Mouse (Mus musculus) hindbrain, embryonic 10.5 days (tissue): Measurements from ENCODE around the gene Creld1. TPM values are rescaled to one million over a fixed set of nuclear protein-coding genes. Genes with fewer than 3 reads are reported as not detected.
A peak's percentile ranks its signal among the peaks of the same experiment; 100 is the strongest.

Source experiments
- DNase-seq: peaks from one replicate; pipeline ENCODE4 v3.0.0-alpha.2; 2017; ENCODE audit warnings: low spot score
- H3K27ac ChIP-seq: fragments of 300-500 bp; sonication (generic); 2 replicates; pipeline ENCODE4 v1.5.1; 2016; ENCODE audit warnings: mild to moderate bottlenecking, moderate library complexity
- H3K27me3 ChIP-seq: fragments of 300-500 bp; sonication (generic); 2 replicates; pipeline ENCODE4 v1.6.1; 2016; ENCODE audit warnings: mild to moderate bottlenecking; ENCODE audit not compliant: poor library complexity, insufficient read depth, severe bottlenecking
- H3K36me3 ChIP-seq: fragments of 300-500 bp; sonication (generic); 2 replicates; pipeline ENCODE4 v1.6.1; 2016; ENCODE audit warnings: mild to moderate bottlenecking, moderate library complexity
- H3K4me1 ChIP-seq: fragments of 300-500 bp; sonication (generic); replicated peaks from 2 replicates; pipeline ENCODE4 v1.6.1; 2016; ENCODE audit warnings: mild to moderate bottlenecking
- H3K4me3 ChIP-seq: fragments of 300-500 bp; sonication (generic); 2 replicates; pipeline ENCODE4 v1.5.1; 2016; ENCODE audit warnings: mild to moderate bottlenecking, moderate library complexity
- H3K9me3 ChIP-seq: fragments of 300-500 bp; sonication (generic); 2 replicates; pipeline ENCODE4 v1.6.1; 2016; ENCODE audit warnings: mild to moderate bottlenecking, moderate library complexity
- WGBS: fragments of 180-500 bp; shearing (Covaris S2); methylation state at CpG from one replicate; pipeline ENCODE4 v1.1.7; 2016; 5-methylcytosine and 5-hydroxymethylcytosine counted together
- polyA plus RNA-seq: library from polyadenylated mRNA; unstranded; fragments of >200 nt; fragmentation: Nextera tagmentation; extraction: Ambion mirVana; gene quantifications from 2 replicates; pipeline ENCODE4 v1.2.1, GENCODE M21; 2016

Gene Creld1
- polyA plus RNA-seq, 1 experiment from 2014 or later = 42.5 TPM

DNA sequence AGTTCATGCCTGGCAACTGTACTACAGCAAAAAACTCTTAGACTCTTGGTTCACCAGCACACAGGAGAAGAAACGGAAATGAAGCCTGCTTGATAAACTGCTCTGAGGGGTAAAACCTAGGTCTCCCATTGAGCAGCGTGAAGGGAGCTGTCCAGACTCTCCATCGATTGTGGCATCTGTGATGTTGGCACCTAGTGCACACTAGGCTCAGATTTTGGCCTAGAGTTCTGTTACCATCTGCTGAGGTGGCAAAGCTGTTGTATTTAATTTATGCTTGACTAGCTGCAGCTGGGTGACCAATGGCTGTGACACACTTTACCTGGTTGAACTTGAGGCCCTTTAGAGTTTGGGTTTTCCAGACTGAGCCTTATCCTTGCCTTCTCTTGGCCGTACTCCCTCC is 35.5 kb upstream of the Creld1 start:
- 93% methylated on average over 4 of the region's 4 CpGs for WGBS
- Histone ChIP-seq H3K4me1 (peaks cover 11% of the 10 kb centered on the region), H3K9me3 (no peaks in the 10 kb centered on the region), H3K36me3 (peaks cover 46% of the 10 kb centered on the region), H3K27ac (no peak overlapping the region), H3K27me3 (no peaks in the 10 kb centered on the region), H3K4me3 (no peak overlapping the region)
- no peak for DNase-seq

DNA sequence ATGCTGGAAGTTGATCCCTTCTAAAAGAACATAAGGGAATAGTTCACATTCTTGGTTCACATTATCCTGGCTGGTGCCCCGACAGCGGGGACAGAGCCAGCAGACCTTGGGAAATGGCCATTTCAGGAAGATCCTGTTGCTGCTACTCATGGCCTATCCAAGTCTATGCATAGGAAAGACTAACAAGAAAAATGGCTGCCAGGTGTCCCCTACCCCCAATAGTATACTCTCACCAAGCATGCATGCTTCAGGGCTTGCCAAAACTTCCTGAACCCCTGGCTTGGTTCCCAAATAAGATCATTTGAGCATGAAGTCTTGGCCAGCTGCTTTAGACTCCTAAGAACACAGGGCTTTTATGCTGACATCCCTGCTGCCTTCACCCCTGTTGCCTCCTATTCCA is 31.3 kb upstream of the Creld1 start:
- Histone ChIP-seq H3K4me3 (no peak overlapping the region), H3K9me3 (no peaks in the 10 kb centered on the region), H3K27ac (no peak overlapping the region), H3K27me3 (no peaks in the 10 kb centered on the region), H3K36me3 (peaks cover 29% of the 10 kb centered on the region), H3K4me1 (no peaks in the 10 kb centered on the region)
- no peak for DNase-seq
- WGBS = 93% methylated on average over 2 of the region's 2 CpGs

DNA sequence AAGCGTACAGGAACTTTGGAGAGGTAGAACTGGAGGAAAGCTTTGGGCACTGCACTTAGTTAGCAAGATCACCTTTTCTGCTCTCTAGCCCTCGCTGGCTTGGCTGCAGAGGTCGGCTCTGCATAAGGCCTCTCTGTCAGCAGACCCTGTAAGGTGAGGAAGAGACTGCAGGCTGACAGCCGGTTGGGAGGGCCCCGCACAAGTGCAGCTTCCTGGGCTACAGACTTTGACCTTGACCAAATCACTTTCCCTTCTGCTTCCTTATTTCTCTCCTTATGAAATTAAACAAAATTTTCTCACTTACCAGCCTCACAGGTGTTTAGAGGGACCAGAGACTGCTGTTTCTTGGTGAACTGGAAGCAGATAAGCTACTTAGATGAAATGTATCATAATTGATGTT is 28.1 kb upstream of the Creld1 start:
- DNase-seq = no peak
- Histone ChIP-seq H3K4me1 (peaks cover 3% of the 10 kb centered on the region; the same call in 1 of the 2 replicates), H3K9me3 (no peaks in the 10 kb centered on the region), H3K4me3 (no peak overlapping the region), H3K27me3 (no peaks in the 10 kb centered on the region), H3K27ac (no peak overlapping the region), H3K36me3 (no peaks in the 10 kb centered on the region)
- 64% methylated on average over 5 of the region's 5 CpGs for WGBS

DNA sequence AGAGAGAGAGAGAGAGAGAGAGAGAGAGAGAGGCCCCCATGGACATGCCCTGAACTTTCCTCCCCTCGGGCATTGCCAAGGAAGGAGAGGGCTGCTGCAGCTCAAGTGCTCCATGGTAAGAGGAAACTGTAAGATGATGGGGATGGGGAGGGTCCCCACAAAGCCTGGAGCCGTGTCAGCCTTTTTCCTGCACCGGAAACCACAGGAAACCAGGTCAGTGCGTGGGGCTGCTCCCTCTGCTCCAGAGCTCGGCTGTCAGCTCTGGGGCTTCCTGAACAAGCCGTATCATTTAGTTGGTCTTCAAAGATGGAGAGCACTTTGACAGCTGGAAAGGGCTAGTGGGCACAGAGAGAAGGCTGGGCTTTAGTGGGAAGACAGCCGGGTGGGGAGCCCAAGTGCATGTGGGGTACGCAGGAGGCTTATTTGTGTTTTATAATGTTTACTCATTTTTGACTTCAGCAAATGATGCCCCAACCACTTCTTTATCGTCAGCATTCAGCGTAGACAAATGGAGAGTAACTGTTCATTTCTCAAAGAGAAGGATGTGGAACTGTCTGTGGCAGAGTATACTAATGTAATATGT is 25.1 kb upstream of the Creld1 start, which contains the start of gene Il17re:
Il17re (plus strand) TSS at position 533 of the 583 bp plus-strand sequence.
- H3K27me3 ChIP-seq = no peaks in the 10 kb centered on the region
- no peak for DNase-seq
- no peak within 1 kb of the TSS for H3K27ac ChIP-seq
- no peaks in the 10 kb centered on the region for H3K36me3 ChIP-seq
- no peaks in the 10 kb centered on the region for H3K9me3 ChIP-seq
- WGBS = 76% methylated on average over 10 of the region's 10 CpGs
- peaks cover 3% of the 10 kb centered on the region; the same call in 1 of the 2 replicates for H3K4me1 ChIP-seq
- H3K4me3 ChIP-seq = no peak within 1 kb of the TSS

DNA sequence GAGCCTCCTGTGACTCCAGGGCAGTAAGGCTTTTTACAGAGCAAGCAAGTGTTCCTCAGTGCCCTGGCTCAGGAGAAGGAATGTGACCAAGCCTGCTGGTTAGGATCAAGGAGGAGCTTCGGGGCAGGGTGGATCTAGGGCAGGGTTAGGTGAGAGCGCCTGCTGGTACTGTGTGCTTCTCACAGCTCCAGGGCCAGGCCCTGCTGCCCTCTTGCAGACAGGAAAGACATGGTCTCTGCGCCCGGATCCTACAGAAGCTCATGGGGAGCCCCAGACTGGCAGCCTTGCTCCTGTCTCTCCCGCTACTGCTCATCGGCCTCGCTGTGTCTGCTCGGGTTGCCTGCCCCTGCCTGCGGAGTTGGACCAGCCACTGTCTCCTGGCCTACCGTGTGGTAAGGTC is 24.5 kb upstream of the Creld1 start:
- Histone ChIP-seq H3K27ac (no peak overlapping the region), H3K27me3 (no peaks in the 10 kb centered on the region)
- DNase-seq = no peak

DNA sequence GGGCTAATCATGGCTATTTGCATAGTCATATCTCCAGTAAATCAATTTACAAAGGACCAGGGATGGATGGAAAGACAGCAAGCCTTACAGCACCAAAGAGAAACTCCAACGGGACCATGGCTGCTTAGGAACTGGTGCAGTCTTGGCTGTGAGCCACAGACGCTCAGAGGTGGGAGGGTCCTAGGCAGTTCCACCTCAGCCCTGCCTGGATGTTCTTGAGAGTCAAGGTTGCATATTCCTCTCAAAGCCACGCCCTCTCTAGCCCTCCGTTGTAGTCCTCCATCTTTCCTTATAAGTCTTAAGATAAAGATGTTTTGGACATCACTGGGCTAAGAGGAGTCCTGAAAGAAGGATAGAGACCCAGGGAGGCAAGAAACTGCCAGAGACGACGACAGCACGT is 19.1 kb upstream of the Creld1 start:
- H3K9me3 ChIP-seq = no peaks in the 10 kb centered on the region
- no peak overlapping the region for H3K27ac ChIP-seq
- H3K4me3 ChIP-seq = no peak overlapping the region
- H3K36me3 ChIP-seq = no peaks in the 10 kb centered on the region
- WGBS = 72% methylated on average over 7 of the region's 7 CpGs
- no peak for DNase-seq
- H3K27me3 ChIP-seq = peaks cover 17% of the 10 kb centered on the region
- peaks cover 13% of the 10 kb centered on the region for H3K4me1 ChIP-seq

More for the DNA sequence above, 24.5 kb upstream of the Creld1 start:
- Histone ChIP-seq H3K36me3 (no peaks in the 10 kb centered on the region), H3K9me3 (no peaks in the 10 kb centered on the region), H3K4me3 (no peak overlapping the region), H3K4me1 (peaks cover 3% of the 10 kb centered on the region; the same call in 1 of the 2 replicates)
- 66% methylated on average over 10 of the region's 10 CpGs for WGBS

DNA sequence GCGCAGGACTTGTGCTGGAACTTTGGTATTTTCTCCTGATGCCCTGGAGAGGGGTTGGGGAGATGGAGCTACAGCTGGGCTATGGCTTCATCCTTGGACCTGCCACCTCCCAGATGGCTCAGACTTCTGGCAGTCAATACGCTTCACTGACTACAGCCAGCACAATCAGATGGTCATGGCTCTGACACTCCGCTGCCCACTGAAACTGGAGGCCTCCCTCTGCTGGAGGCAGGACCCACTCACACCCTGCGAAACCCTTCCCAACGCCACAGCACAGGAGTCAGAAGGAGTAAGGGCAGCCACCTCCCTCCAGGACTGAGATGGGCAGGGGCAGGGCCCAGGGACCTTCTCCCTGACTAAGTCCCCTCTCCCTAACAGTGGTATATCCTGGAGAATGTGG is 17.5 kb upstream of the Creld1 start:
- Histone ChIP-seq H3K9me3 (no peaks in the 10 kb centered on the region), H3K27ac (no peak overlapping the region), H3K27me3 (peaks cover 33% of the 10 kb centered on the region), H3K4me3 (no peak overlapping the region), H3K36me3 (no peaks in the 10 kb centered on the region), H3K4me1 (peaks cover 26% of the 10 kb centered on the region)
- peak; percentile 37 for DNase-seq
- WGBS = 56% methylated on average over 5 of the region's 5 CpGs

DNA sequence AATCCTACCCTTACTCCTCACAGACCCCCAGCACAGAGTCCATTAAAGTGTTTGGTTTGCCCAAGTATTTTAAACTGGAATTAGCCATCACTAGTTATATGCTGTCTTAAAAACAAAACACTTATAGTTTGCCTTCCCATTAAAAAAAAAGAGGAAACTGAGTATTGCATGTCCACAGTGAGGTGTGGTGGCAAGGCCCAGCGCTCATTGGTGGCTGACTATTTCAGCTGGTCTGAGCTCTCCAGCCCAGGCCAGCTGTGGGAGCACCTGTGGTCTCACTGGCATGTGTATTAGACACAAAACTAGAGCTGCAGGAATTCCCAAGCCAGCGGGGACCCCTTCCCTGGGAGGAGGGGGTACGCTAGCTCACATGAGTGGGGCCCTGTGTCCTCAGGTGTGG is 14.6 kb upstream of the Creld1 start:
- H3K36me3 ChIP-seq = no peaks in the 10 kb centered on the region
- H3K4me3 ChIP-seq = peak overlapping the region; percentile 48
- no peaks in the 10 kb centered on the region for H3K9me3 ChIP-seq
- WGBS = 61% methylated on average over 3 of the region's 3 CpGs
- H3K27ac ChIP-seq = no peak overlapping the region
- H3K4me1 ChIP-seq = peaks cover 47% of the 10 kb centered on the region
- H3K27me3 ChIP-seq = peaks cover 55% of the 10 kb centered on the region
- DNase-seq = no peak

DNA sequence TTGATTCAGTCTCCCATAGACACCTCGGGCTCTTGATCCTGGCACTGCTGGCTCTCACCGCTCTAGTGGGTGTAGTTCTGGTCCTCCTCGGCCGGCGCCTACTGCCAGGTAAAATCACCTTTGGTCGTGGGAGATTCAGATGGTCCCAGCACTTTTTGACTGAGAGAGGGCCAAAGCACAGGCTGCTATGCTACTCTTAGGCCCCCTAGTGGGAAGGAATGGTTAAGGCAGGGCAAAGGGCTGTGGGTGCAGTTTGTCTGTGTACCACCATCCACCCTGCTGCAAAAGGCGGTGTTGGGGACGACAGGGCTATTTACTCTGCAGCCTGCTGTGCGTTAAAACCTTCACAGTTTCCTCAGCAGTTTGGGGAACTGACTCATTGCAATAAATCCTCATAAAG is 14.1 kb upstream of the Creld1 start:
- H3K36me3 ChIP-seq = no peaks in the 10 kb centered on the region
- DNase-seq = peak; percentile 74
- H3K9me3 ChIP-seq = no peaks in the 10 kb centered on the region
- H3K4me3 ChIP-seq = peak overlapping the region; percentile 48
- 9% methylated on average over 9 of the region's 9 CpGs for WGBS
- peak overlapping the region; percentile 72 for H3K27ac ChIP-seq
- H3K27me3 ChIP-seq = peaks cover 55% of the 10 kb centered on the region
- H3K4me1 ChIP-seq = peaks cover 47% of the 10 kb centered on the region

DNA sequence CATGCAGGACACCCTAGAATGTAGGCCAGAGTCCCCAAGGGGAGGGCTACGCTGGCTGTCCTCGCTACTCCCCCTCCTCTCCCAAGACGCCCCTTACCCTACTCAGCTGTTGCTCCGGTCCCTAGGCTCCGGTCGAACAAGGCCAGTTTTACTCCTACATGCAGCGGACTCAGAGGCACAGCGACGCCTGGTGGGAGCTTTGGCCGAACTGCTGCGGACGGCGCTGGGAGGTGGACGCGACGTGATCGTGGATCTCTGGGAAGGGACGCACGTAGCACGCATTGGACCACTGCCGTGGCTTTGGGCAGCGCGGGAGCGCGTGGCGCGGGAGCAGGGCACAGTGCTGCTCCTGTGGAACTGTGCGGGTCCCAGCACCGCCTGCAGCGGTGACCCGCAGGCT is 13.7 kb upstream of the Creld1 start:
- H3K27me3 ChIP-seq = peaks cover 55% of the 10 kb centered on the region
- peaks cover 47% of the 10 kb centered on the region for H3K4me1 ChIP-seq
- WGBS = 2% methylated on average over 31 of the region's 31 CpGs
- H3K27ac ChIP-seq = peak overlapping the region; percentile 72
- peak overlapping the region; percentile 48 for H3K4me3 ChIP-seq
- no peaks in the 10 kb centered on the region for H3K9me3 ChIP-seq
- no peaks in the 10 kb centered on the region for H3K36me3 ChIP-seq
- peak; percentile 82 for DNase-seq

DNA sequence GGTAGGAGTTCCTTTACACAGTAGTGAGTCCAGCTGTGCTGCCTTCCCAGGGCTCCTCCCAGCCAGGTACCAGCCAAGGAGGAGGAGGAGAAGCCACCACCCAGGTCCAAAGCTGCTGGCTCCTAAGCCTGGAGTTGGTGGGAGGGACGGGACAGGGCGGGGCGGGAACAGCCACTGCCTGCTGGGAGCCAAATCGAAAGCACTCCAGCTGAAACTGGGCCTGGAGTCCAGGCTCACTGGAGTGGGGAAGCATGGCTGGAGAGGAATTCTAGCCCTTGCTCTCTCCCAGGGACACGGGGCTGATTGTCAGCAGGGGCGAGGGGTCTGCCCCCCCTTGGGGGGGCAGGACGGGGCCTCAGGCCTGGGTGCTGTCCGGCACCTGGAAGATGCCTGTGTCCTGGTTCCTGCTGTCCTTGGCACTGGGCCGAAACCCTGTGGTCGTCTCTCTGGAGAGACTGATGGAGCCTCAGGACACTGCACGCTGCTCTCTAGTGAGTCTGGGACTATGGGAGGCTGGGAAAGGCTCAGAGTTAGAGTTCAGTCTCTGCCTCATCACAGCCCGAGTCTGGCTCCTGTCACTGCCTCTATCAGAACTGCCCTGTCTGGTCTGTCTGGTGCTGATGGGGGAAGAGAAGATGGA is 11.7 kb upstream of the Creld1 start, which contains the start of gene Il17rc:
Il17rc (plus strand) TSS at position 131 of the 640 bp plus-strand sequence.
- Histone ChIP-seq H3K4me1 (peaks cover 40% of the 10 kb centered on the region), H3K27me3 (peaks cover 49% of the 10 kb centered on the region), H3K9me3 (no peaks in the 10 kb centered on the region), H3K27ac (peak within 1 kb of the TSS; percentile 68), H3K4me3 (peak within 1 kb of the TSS; percentile 36), H3K36me3 (no peaks in the 10 kb centered on the region)
- peak; percentile 33 for DNase-seq
- WGBS = 19% methylated on average over 12 of the region's 12 CpGs

DNA sequence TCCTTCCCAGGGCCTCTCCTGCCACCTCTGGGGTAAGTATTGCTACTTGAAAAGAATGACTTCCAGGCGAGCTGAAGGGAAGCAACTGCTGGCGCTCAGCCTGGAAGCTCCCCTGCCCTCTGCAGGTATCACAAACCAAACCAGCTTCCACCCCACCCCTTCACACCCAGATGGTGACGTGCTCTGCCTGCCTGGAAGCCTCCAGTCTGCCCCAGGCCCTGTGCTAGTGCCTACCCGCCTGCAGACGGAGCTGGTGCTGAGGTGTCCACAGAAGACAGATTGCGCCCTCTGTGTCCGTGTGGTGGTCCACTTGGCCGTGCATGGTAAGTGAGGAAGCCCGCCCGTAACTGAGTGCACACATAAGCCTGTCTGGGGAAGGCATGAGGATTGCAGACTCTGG is 11.0 kb upstream of the Creld1 start:
- Histone ChIP-seq H3K27ac (no peak overlapping the region), H3K4me3 (no peak overlapping the region), H3K36me3 (no peaks in the 10 kb centered on the region), H3K4me1 (peaks cover 40% of the 10 kb centered on the region), H3K9me3 (no peaks in the 10 kb centered on the region), H3K27me3 (peaks cover 49% of the 10 kb centered on the region)
- 65% methylated on average over 10 of the region's 10 CpGs for WGBS
- no peak for DNase-seq

DNA sequence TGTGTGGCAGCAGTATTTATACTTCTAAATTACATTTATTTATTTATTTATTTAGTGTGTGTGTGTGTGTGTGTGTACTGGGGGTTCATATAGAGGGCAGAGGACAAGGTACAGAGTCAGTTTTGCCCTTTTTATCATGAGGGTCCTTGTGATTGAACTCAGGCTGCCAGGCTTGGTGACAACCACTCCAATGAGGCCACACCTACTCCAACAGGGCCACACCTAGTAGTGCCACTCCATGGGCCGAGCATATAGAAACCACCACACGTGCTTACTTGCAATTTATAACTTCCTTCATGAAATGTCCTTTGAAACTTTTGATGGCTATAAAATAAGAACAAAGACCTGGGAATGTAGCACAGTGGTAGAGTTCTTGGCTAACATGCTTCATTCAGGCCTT is 9.9 kb upstream of the Creld1 start:
- Histone ChIP-seq H3K27ac (no peak overlapping the region), H3K36me3 (no peaks in the 10 kb centered on the region), H3K4me3 (no peak overlapping the region), H3K9me3 (no peaks in the 10 kb centered on the region), H3K27me3 (peaks cover 46% of the 10 kb centered on the region), H3K4me1 (peaks cover 44% of the 10 kb centered on the region)
- no peak for DNase-seq
- WGBS = 84% methylated on average over 2 of the region's 2 CpGs
